Mouse (Mus musculus) ES-Bruce4 (cell line): Measurements from ENCODE around the gene Crlf3.

ENCODE experiments used
- EP300 ChIP-seq: IDR thresholded peaks from 2 replicates; pipeline ENCODE4 v1.6.1; 2011; ENCODE audit warnings: low read depth, low read length; ENCODE audit not compliant: insufficient read depth
- POLR2A ChIP-seq: IDR thresholded peaks from one replicate; pipeline ENCODE4 v1.8.1; 2011; ENCODE audit warnings: low read length; ENCODE audit not compliant: insufficient read depth

DNA sequence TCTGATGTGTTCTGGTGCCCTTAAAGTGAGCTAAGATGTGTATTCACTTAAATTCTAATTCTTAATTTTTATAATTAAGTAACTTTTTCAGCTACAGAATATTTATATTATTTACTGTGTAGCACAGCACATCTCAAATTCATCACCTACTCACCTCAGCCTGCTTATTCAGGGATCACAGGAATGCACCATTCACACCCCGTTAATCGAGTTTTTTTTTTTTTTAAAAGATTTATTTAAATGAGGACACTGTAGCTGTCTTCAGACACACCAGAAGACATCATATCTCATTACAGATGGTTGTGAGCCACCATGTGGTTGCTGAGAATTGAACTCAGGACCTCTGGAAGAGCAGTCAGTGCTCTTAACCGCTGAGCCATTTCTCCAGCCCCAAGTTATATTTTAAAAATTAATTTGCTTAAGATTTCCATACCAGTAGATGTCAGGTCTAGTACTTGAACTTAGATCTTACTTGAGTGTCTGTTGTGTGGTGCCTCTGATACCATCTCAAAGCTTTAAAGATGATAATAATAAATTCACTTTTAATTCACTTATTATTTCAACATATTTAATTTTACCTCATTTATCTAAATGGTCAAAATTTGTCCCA, 9.9 kb upstream of the Crlf3 start:
- TF ChIP-seq POLR2A (no peak), EP300 (no peak)
